Mouse (Mus musculus): ENCODE results near the gene Acaca. TPM values are rescaled to one million over a fixed set of nuclear protein-coding genes. Genes with fewer than 3 reads are reported as not detected.

Acaca gene
- polyA plus RNA-seq, 1 experiment from 2014 or later, result 22.6 TPM

- no peak overlapping the region for H3K4me2 ChIP-seq (ENCODE audit: low read length)
- peaks cover 2% of the 10 kb centered on the region for H3K4me1 ChIP-seq (ENCODE audit: control insufficient read depth, insufficient read depth, low read depth, low read length)
- H3K4me3 ChIP-seq (ENCODE audit: low read length), result no peak overlapping the region
- 73% methylated on average over 4 of the region's 4 CpGs for WGBS
- no peaks in the 10 kb centered on the region for H3K27me3 ChIP-seq (replicated peaks; ENCODE audit: control insufficient read depth, insufficient read depth, low read length)
- H3K36me3 ChIP-seq (ENCODE audit: control insufficient read depth, insufficient read depth, low read length), result no peaks in the 10 kb centered on the region
- ATAC-seq, result no peak
- no peak overlapping the region for H3K9ac ChIP-seq (ENCODE audit: low read depth, low read length)
- no peaks in the 10 kb centered on the region for H3K9me3 ChIP-seq (ENCODE audit: control insufficient read depth, low read length)
- H3K27ac ChIP-seq (ENCODE audit: low read depth, low read length), result no peak overlapping the region
These were observed 300.9 kb downstream of the Acaca start for GRCm38 (mm10) chr11:84430336-84430735.

GRCm38 (mm10) chr11:84434879-84435278 is 305.4 kb downstream of the Acaca start:
- no peak for ATAC-seq
- H3K4me1 ChIP-seq (ENCODE audit: control insufficient read depth, insufficient read depth, low read depth, low read length), result no peaks in the 10 kb centered on the region
- no peaks in the 10 kb centered on the region for H3K27me3 ChIP-seq (replicated peaks; ENCODE audit: control insufficient read depth, insufficient read depth, low read length)
- H3K4me3 ChIP-seq (ENCODE audit: low read length), result no peak overlapping the region
- H3K4me2 ChIP-seq (ENCODE audit: low read length), result no peak overlapping the region
- 62% methylated on average over 6 of the region's 6 CpGs for WGBS
- H3K36me3 ChIP-seq (ENCODE audit: control insufficient read depth, insufficient read depth, low read length), result no peaks in the 10 kb centered on the region
- H3K9me3 ChIP-seq (ENCODE audit: control insufficient read depth, low read length), result no peaks in the 10 kb centered on the region
- no peak overlapping the region for H3K9ac ChIP-seq (ENCODE audit: low read depth, low read length)
- H3K27ac ChIP-seq (ENCODE audit: low read depth, low read length), result no peak overlapping the region

- no peaks in the 10 kb centered on the region for H3K27me3 ChIP-seq (replicated peaks; ENCODE audit: control insufficient read depth, insufficient read depth, low read length)
- H3K4me3 ChIP-seq (ENCODE audit: low read length), result no peak overlapping the region
- H3K36me3 ChIP-seq (ENCODE audit: control insufficient read depth, insufficient read depth, low read length), result peaks cover 2% of the 10 kb centered on the region
- no peaks in the 10 kb centered on the region for H3K9me3 ChIP-seq (ENCODE audit: control insufficient read depth, low read length)
- H3K27ac ChIP-seq (ENCODE audit: low read depth, low read length), result no peak overlapping the region
- 86% methylated on average over 3 of the region's 3 CpGs for WGBS
- no peaks in the 10 kb centered on the region for H3K4me1 ChIP-seq (ENCODE audit: control insufficient read depth, insufficient read depth, low read depth, low read length)
- no peak overlapping the region for H3K4me2 ChIP-seq (ENCODE audit: low read length)
- H3K9ac ChIP-seq (ENCODE audit: low read depth, low read length), result no peak overlapping the region
- no peak for ATAC-seq
These were observed 310.9 kb downstream of the Acaca start for GRCm38 (mm10) chr11:84440402-84440801.

GRCm38 (mm10) chr11:84442554-84443331 is 313.3 kb downstream of the Acaca start:
- Histone ChIP-seq H3K4me2 (ENCODE audit: low read length) (no peak overlapping the region), H3K9me3 (ENCODE audit: control insufficient read depth, low read length) (no peaks in the 10 kb centered on the region), H3K4me1 (ENCODE audit: control insufficient read depth, insufficient read depth, low read depth, low read length) (no peaks in the 10 kb centered on the region), H3K36me3 (ENCODE audit: control insufficient read depth, insufficient read depth, low read length) (peaks cover 2% of the 10 kb centered on the region), H3K9ac (ENCODE audit: low read depth, low read length) (no peak overlapping the region), H3K4me3 (ENCODE audit: low read length) (no peak overlapping the region), H3K27me3 (replicated peaks; ENCODE audit: control insufficient read depth, insufficient read depth, low read length) (no peaks in the 10 kb centered on the region), H3K27ac (ENCODE audit: low read depth, low read length) (no peak overlapping the region)
- ATAC-seq, result no peak
- 93% methylated on average over 4 of the region's 4 CpGs for WGBS

Other genes with a start within 250 kb of the Acaca start
- gene Ddx52, start 187.6 kb upstream of the Acaca start, polyA plus RNA-seq (2015; fragmentation: Nextera tagmentation; extraction: Ambion mirVana), result 19.4 and 20.7 TPM in 2 replicates
- gene Synrg, start 165.2 kb upstream of the Acaca start, polyA plus RNA-seq (2015; fragmentation: Nextera tagmentation; extraction: Ambion mirVana), result 18.8 and 21.4 TPM in 2 replicates
- gene Dusp14, start 60.4 kb upstream of the Acaca start, polyA plus RNA-seq (2015; fragmentation: Nextera tagmentation; extraction: Ambion mirVana), result 13.0 and 13.1 TPM in 2 replicates
- 29.1 and 29.9 TPM in 2 replicates for gene Tada2a, start 72 bp upstream of the Acaca start, polyA plus RNA-seq (2015; fragmentation: Nextera tagmentation; extraction: Ambion mirVana)
- gene Gm11437, start 37.8 kb downstream of the Acaca start, polyA plus RNA-seq (2015; fragmentation: Nextera tagmentation; extraction: Ambion mirVana), result 0.12 and 0.13 TPM in 2 replicates